Mouse (Mus musculus) thymus, postnatal 0 days (tissue): ENCODE data around the gene Vars2. TPM values are rescaled to one million over a fixed set of nuclear protein-coding genes. Genes with fewer than 3 reads are reported as not detected.
A peak's percentile ranks its signal among the peaks of the same experiment; 100 is the strongest.

Experiments
- DNase-seq: peaks from one replicate; pipeline ENCODE4 v3.0.0-alpha.2; 2015; ENCODE audit warnings: low spot score
- polyA plus RNA-seq: library from polyadenylated mRNA; unstranded; fragments of >200 nt; fragmentation: Nextera tagmentation; extraction: Ambion mirVana; gene quantifications from 2 replicates; pipeline ENCODE4 v1.2.1, GENCODE M21; 2015

Vars2 gene
- polyA plus RNA-seq, 1 experiment from 2014 or later: 27.0 TPM

- peak; percentile 10 for DNase-seq
Observed at GRCm38 (mm10) chr17:35635202-35635601, 32.2 kb downstream of the Vars2 start.

GRCm38 (mm10) chr17:35633992-35634391 is 33.4 kb downstream of the Vars2 start:
- DNase-seq: peak; percentile 42

- DNase-seq: no peak
Observed at GRCm38 (mm10) chr17:35626537-35626936, 40.9 kb downstream of the Vars2 start, which contains the start of gene Gm9573. Gene Gm9573 (minus strand): TSS chr17:35626637.

- DNase-seq: no peak
Observed at GRCm38 (mm10) chr17:35617127-35617526, 50.3 kb downstream of the Vars2 start.

Other genes with a start within 250 kb of the Vars2 start
- 22.7 and 22.9 TPM in 2 replicates for gene H2-Q6, start 242.7 kb downstream of the Vars2 start, polyA plus RNA-seq
- 37.3 and 38.8 TPM in 2 replicates for gene H2-Q7, start 228.4 kb downstream of the Vars2 start, polyA plus RNA-seq
- gene H2-Q10, start 197.5 kb downstream of the Vars2 start, polyA plus RNA-seq: 3.3 and 3.8 TPM in 2 replicates
- 0.44 and 0.62 TPM in 2 replicates for gene Pou5f1, start 161.6 kb downstream of the Vars2 start, polyA plus RNA-seq
- 75.9 and 80.4 TPM in 2 replicates for gene Tcf19, start 150.8 kb downstream of the Vars2 start, polyA plus RNA-seq
- 8.7 and 9.8 TPM in 2 replicates for gene Cchcr1, start 150.5 kb downstream of the Vars2 start, polyA plus RNA-seq
- gene Psors1c2, start 134.4 kb downstream of the Vars2 start, polyA plus RNA-seq: 10.2 and 12.7 TPM in 2 replicates
- gene Cdsn, start 115.5 kb downstream of the Vars2 start, polyA plus RNA-seq: 0.22 and 0.28 TPM in 2 replicates
- 1.3 and 6.3 TPM in 2 replicates for gene 2300002M23Rik, start 100.1 kb downstream of the Vars2 start, polyA plus RNA-seq
- gene Sfta2, start 66.0 kb downstream of the Vars2 start, polyA plus RNA-seq: not detected in 2 replicates
- 0.18 and 0.23 TPM in 2 replicates for gene Gm9573, start 41.0 kb downstream of the Vars2 start, polyA plus RNA-seq
- gene Mucl3, start 23.9 kb downstream of the Vars2 start, polyA plus RNA-seq: 0.10 and 0.17 TPM in 2 replicates
- 267 and 319 TPM in 2 replicates for gene Gtf2h4, start 6.1 kb upstream of the Vars2 start, polyA plus RNA-seq
- gene Ddr1, start 37.0 kb upstream of the Vars2 start, polyA plus RNA-seq: 33.7 and 33.8 TPM in 2 replicates
- gene Ier3, start 154.1 kb upstream of the Vars2 start, polyA plus RNA-seq: 18.1 and 19.0 TPM in 2 replicates
- 88.3 and 93.1 TPM in 2 replicates for gene Flot1, start 155.6 kb upstream of the Vars2 start, polyA plus RNA-seq
- gene Tubb5, start 170.7 kb upstream of the Vars2 start, polyA plus RNA-seq: 942 and 997 TPM in 2 replicates
- gene Mdc1, start 173.9 kb upstream of the Vars2 start, polyA plus RNA-seq: 6.7 TPM in 2 replicates
- gene Nrm, start 193.7 kb upstream of the Vars2 start, polyA plus RNA-seq: 53.7 and 59.1 TPM in 2 replicates
- gene Ppp1r18, start 198.0 kb upstream of the Vars2 start, polyA plus RNA-seq: 82.4 and 89.3 TPM in 2 replicates
- gene Dhx16, start 212.2 kb upstream of the Vars2 start, polyA plus RNA-seq: 48.9 and 50.6 TPM in 2 replicates
- gene 2310061I04Rik, start 229.8 kb upstream of the Vars2 start, polyA plus RNA-seq: 24.5 and 27.1 TPM in 2 replicates
- gene Atat1, start 242.5 kb upstream of the Vars2 start, polyA plus RNA-seq: 16.4 and 17.5 TPM in 2 replicates
- gene Mrps18b, start 248.8 kb upstream of the Vars2 start, polyA plus RNA-seq: 91.1 and 93.5 TPM in 2 replicates
- 35.6 and 36.0 TPM in 2 replicates for gene Ppp1r10, start 248.8 kb upstream of the Vars2 start, polyA plus RNA-seq